Mouse (Mus musculus) midbrain, embryonic 16.5 days (tissue): ENCODE measurements around the gene Prtn3. TPM values are rescaled to one million over a fixed set of nuclear protein-coding genes. Genes with fewer than 3 reads are reported as not detected.

ENCODE experiments used
- ATAC-seq: fragments of 200-750 bp; cut with Nextera tagmentation; 2 replicates; pipeline ENCODE4 v1.8.0; 2017; ENCODE audit warnings: moderate TSS enrichment
- H3K27ac ChIP-seq: fragments of 300-500 bp; sonication (generic); 2 replicates; pipeline ENCODE4 v1.5.1; 2014; ENCODE audit warnings: mild to moderate bottlenecking, low read length, mixed read lengths
- H3K27me3 ChIP-seq: fragments of 300-500 bp; sonication (generic); 2 replicates; pipeline ENCODE4 v1.6.1; 2014; ENCODE audit warnings: low read depth, low read length, mixed read lengths; ENCODE audit not compliant: control insufficient read depth, insufficient read depth
- H3K36me3 ChIP-seq: fragments of 300-500 bp; sonication (generic); 2 replicates; pipeline ENCODE4 v1.6.1; 2014; ENCODE audit warnings: mild to moderate bottlenecking, low read length, moderate library complexity, mixed read lengths; ENCODE audit not compliant: control insufficient read depth, insufficient read depth
- H3K4me1 ChIP-seq: fragments of 300-500 bp; sonication (generic); 2 replicates; pipeline ENCODE4 v1.6.1; 2014; ENCODE audit warnings: mild to moderate bottlenecking, low read length, mixed read lengths; ENCODE audit not compliant: control insufficient read depth, insufficient read depth
- H3K4me2 ChIP-seq: fragments of 300-500 bp; sonication (generic); 2 replicates; pipeline ENCODE4 v1.6.1; 2014; ENCODE audit warnings: mild to moderate bottlenecking, low read length, mixed read lengths
- H3K4me3 ChIP-seq: fragments of 300-500 bp; sonication (generic); 2 replicates; pipeline ENCODE4 v1.5.1; 2014; ENCODE audit warnings: low read depth, mild to moderate bottlenecking, low read length, moderate library complexity, mixed read lengths
- H3K9ac ChIP-seq: fragments of 300-500 bp; sonication (generic); 2 replicates; pipeline ENCODE4 v1.6.1; 2014; ENCODE audit warnings: low read depth, low read length, mixed read lengths
- H3K9me3 ChIP-seq: fragments of 300-500 bp; sonication (generic); replicated peaks from 2 replicates; pipeline ENCODE4 v1.6.1; 2014; ENCODE audit warnings: mild to moderate bottlenecking, low read length, mixed read lengths; ENCODE audit not compliant: control insufficient read depth, poor library complexity, severe bottlenecking
- WGBS: fragments of 180-500 bp; shearing (Covaris S2); extraction: QIAGEN DNeasy Blood & Tissue Kit; methylation state at CpG from one replicate; pipeline ENCODE4 v1.1.7; 2014; 5-methylcytosine and 5-hydroxymethylcytosine counted together
- polyA plus RNA-seq: library from polyadenylated mRNA; unstranded; fragments of >200 nt; fragmentation: Nextera tagmentation; extraction: Ambion mirVana; gene quantifications from 2 replicates; pipeline ENCODE4 v1.2.1, GENCODE M21; 2015

The Prtn3 gene
- polyA plus RNA-seq, 1 experiment from 2014 or later: 12.7 TPM

DNA sequence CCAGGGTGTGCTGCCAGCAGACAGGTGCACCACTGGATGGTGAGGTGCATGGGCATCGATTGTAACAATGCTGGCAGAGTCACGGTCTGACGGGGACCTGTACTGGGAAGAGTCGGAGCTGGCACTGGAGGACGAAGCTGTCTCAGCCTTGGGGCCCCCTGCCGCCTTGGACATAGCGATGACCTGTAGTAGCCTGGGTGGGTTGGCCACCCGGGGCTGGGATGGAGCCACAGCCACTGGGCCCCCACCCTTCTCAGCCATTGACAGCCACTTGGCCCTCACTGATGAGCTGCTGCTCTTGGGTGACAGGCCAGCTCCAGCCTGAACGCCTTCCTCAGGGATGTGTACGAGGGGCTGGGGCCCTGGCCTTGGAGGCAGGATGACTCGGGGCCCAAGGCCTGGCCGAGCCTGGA lies 9.1 kb upstream of the Prtn3 start:
- H3K4me2 ChIP-seq: no peak overlapping the region
- no peak overlapping the region; the same call in 1 of the 2 replicates for H3K27ac ChIP-seq
- no peak overlapping the region for H3K4me3 ChIP-seq
- no peaks in the 10 kb centered on the region for H3K27me3 ChIP-seq
- peaks cover 48% of the 10 kb centered on the region for H3K36me3 ChIP-seq
- H3K4me1 ChIP-seq: peaks cover 14% of the 10 kb centered on the region
- ATAC-seq: peak; percentile 18; the same call in 1 of the 2 replicates
- no peak overlapping the region for H3K9ac ChIP-seq
- 65% methylated on average over 12 of the region's 12 CpGs for WGBS
- H3K9me3 ChIP-seq: no peaks in the 10 kb centered on the region

DNA sequence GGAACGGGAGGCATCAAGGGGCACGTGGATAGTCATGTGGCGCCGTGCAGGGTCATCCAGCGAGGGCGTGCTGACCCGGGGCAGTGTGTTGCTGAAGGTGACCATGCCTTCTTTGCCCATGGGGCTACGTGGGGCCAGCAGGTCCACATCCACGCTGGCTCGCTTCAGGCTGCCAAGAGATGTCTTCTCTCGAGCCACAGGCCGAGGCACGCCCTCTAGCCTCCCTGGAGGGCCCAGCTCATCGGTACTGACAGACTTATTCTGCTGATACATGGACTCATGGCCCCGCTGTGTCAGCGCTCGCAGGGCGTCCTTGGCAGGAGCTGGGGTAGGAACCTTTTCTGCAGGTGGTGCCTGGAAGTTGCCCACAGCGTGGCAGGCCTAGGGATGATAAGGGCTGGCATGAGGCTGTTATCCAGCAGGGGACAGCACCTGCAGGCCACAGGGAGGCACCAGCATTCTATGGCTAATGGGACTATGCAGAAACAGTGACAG lies 8.4 kb upstream of the Prtn3 start:
- peaks cover 43% of the 10 kb centered on the region for H3K36me3 ChIP-seq
- WGBS: 73% methylated on average over 19 of the region's 19 CpGs
- peaks cover 14% of the 10 kb centered on the region for H3K4me1 ChIP-seq
- H3K9me3 ChIP-seq: no peaks in the 10 kb centered on the region
- no peaks in the 10 kb centered on the region for H3K27me3 ChIP-seq
- H3K4me2 ChIP-seq: no peak overlapping the region
- 0 out of 2 replicates have a peak overlapping the region, but pooled peaks have one; percentile 3 for H3K27ac ChIP-seq
- peak; percentile 1; the same call in 1 of the 2 replicates for ATAC-seq
- no peak overlapping the region for H3K9ac ChIP-seq
- H3K4me3 ChIP-seq: no peak overlapping the region

DNA sequence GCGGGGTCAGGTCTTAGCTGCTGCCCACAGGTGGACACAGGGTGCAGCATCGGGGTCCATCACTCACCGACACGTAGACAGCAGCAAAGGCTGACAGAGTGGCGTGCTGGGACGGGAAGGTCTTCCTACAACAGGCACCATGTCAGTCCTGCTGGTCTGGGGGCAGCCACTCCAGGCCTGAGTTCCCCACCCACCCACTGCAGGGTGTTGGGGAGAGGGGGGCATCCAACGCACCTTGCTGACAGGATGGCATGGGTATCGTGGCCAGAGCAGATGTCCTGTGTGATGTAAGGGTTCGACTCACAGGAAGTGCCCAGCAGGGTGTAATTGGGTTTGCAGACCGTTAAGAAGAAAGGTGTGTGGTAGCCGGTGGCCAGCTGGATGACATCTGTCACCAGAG lies 7.7 kb upstream of the Prtn3 start:
- Histone ChIP-seq H3K4me1 (peaks cover 17% of the 10 kb centered on the region), H3K27ac (no peak overlapping the region), H3K9ac (no peak overlapping the region), H3K36me3 (peaks cover 41% of the 10 kb centered on the region), H3K4me3 (no peak overlapping the region), H3K9me3 (no peaks in the 10 kb centered on the region), H3K4me2 (no peak overlapping the region), H3K27me3 (no peaks in the 10 kb centered on the region)
- no peak for ATAC-seq
- WGBS: 82% methylated on average over 11 of the region's 11 CpGs

DNA sequence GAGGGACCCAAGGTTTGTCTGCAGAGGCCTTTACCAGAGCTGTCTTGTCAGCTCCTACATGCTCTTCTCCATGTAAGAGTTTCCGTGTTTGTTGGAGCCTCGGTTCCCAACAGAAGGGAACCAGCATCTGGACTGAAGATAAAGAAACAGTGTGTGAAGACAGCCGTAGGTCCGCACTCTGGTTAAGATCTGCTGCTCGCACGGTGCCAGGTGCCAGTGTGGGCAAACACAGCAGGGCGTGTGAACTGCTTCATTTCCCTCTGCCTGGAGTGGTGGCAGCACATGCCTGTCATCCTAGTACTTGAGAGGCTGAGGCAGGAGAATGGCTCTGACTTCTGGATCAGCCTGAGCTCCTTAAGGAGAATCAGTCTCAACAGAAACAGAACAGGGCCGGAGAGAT lies 2.4 kb upstream of the Prtn3 start:
- no peak for ATAC-seq
- H3K9me3 ChIP-seq: no peaks in the 10 kb centered on the region
- H3K4me2 ChIP-seq: peak overlapping the region; percentile 97
- peaks cover 39% of the 10 kb centered on the region for H3K4me1 ChIP-seq
- H3K9ac ChIP-seq: no peak overlapping the region
- WGBS: 92% methylated on average over 8 of the region's 8 CpGs
- H3K27ac ChIP-seq: no peak overlapping the region
- peak overlapping the region; percentile 50 for H3K4me3 ChIP-seq
- peaks cover 12% of the 10 kb centered on the region; the same call in 1 of the 2 replicates for H3K36me3 ChIP-seq
- H3K27me3 ChIP-seq: no peaks in the 10 kb centered on the region

DNA sequence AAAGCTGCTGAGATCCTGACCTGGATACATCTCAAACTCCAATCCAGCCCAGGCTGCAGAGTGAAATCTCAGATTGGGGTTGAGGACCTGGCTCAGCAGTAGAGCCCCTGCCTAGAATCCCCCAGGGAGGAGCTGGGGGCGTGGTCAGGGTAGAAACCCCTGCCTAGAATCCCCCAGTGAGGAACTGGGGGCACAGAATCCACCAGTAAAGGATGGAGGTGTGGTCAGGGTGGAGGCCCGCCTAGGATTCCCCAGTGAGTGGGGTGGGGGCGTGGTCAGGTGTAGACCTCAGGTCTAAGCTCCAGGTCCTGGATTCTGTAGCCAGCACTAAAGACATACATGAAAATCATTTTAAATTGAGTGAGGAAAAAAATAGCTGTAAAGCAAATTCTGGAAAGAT lies 1.4 kb upstream of the Prtn3 start:
- Histone ChIP-seq H3K27ac (peak overlapping the region; percentile 90), H3K36me3 (peaks cover 6% of the 10 kb centered on the region; the same call in 1 of the 2 replicates), H3K9me3 (no peaks in the 10 kb centered on the region), H3K27me3 (no peaks in the 10 kb centered on the region), H3K4me1 (peaks cover 36% of the 10 kb centered on the region), H3K4me2 (peak overlapping the region; percentile 97), H3K9ac (peak overlapping the region; percentile 75), H3K4me3 (peak overlapping the region; percentile 50)
- ATAC-seq: no peak
- WGBS: 34% methylated on average over 3 of the region's 3 CpGs

DNA sequence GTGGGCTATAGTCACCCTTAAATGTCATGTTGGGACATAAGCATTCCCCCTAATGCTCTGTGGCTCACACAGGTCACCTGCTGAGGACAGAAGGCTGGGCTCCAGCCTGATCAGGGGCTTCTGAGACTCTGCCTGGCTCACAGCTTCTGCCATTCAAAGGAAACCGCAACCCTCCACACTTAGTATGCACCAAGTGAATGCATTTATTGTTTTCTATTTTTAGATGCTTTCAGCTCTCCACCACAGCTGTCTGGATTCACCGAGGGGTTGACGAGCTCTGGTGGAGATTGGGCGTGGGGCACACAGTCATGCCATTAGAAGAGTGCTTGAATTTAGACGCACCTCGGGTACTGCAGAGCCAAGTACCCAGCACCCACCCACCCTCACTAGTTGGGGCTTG lies 963 bp upstream of the Prtn3 start:
- peak overlapping the region; percentile 50 for H3K4me3 ChIP-seq
- H3K9me3 ChIP-seq: no peaks in the 10 kb centered on the region
- peaks cover 36% of the 10 kb centered on the region for H3K4me1 ChIP-seq
- peaks cover 6% of the 10 kb centered on the region; the same call in 1 of the 2 replicates for H3K36me3 ChIP-seq
- 3% methylated on average over 6 of the region's 6 CpGs for WGBS
- no peaks in the 10 kb centered on the region for H3K27me3 ChIP-seq
- H3K4me2 ChIP-seq: peak overlapping the region; percentile 97
- H3K27ac ChIP-seq: peak overlapping the region; percentile 90
- peak; percentile 8; the same call in 1 of the 2 replicates for ATAC-seq
- H3K9ac ChIP-seq: peak overlapping the region; percentile 75

DNA sequence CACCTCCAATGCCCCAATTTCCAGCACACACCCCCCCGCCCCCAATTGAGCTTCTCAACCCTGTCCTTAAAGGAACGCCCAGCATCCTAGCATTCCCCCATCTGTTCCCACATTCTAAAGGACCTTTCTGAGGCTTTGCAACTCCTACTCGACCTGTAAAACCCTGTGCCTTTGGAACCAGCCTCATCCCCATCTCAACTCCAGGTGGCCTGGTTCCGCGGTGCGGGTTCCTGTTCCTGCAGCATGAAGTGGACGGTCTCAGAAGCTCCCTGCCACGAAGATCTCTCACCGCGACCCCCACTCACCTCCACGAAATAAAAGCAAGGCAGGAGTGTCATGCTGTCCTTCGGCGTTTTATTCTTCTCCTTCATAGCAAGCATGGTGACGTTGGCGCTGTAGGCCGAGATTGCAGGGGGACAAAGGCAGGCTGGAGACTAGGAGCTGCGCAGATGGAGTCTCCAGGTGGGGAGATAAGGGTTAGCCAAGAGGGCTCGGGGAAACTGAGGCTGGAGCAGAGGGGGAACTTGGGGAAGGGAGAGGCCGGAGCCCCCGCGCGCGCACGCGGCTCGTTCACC lies 474 bp upstream of the Prtn3 start:
- no peaks in the 10 kb centered on the region for H3K9me3 ChIP-seq
- ATAC-seq: peak; percentile 53
- H3K4me1 ChIP-seq: peaks cover 36% of the 10 kb centered on the region
- H3K27me3 ChIP-seq: no peaks in the 10 kb centered on the region
- peaks cover 6% of the 10 kb centered on the region; the same call in 1 of the 2 replicates for H3K36me3 ChIP-seq
- peak overlapping the region; percentile 97 for H3K4me2 ChIP-seq
- 0% methylated on average over 20 of the region's 26 CpGs for WGBS
- peak overlapping the region; percentile 50 for H3K4me3 ChIP-seq
- H3K27ac ChIP-seq: peak overlapping the region; percentile 90
- H3K9ac ChIP-seq: peak overlapping the region; percentile 75

DNA sequence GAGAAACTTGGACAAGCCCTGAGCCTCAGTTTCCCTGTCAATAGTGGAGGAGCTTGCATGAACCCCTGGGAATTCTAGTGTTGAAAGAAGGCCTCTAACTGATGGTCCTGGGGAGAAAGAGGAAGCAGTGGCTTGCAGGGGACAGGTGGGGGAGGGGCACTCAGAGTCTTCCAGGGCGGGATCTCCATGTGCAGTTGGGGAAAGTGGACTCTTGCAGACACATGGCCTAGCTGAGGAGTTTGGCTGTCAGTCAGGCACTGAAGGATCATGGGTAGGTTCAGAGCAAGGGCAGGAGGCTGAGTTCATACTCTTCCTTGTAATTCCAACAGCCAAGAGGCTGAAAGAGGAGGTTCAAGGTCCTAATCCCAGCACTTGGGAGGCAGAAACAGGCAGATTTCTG lies 2.9 kb downstream of the Prtn3 start:
- 60% methylated on average over 1 of the region's 1 CpGs for WGBS
- no peak for ATAC-seq

DNA sequence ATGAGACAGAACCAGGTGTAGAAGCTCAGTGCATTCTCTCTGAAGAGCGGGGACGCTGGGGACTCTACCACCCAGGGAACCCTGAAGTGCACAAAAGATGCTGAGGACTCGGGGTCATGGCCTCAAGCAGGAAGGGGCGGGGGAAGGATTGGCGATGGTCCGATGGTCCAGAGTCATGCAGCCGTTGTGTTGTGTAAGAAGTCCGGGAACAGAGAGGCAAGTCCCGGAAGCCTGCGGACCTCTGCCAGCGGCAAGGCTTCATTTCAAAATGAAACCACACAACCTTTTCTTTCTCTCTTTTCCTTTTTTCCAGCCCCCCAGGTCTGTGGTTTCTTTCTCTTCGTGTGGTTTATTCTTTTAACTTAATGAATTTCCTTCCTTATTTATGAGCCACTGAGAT lies 3.5 kb downstream of the Prtn3 start:
- WGBS: 37% methylated on average over 12 of the region's 12 CpGs

More for the DNA sequence above, 2.9 kb downstream of the Prtn3 start:
- Histone ChIP-seq H3K4me1 (peaks cover 17% of the 10 kb centered on the region), H3K36me3 (no peaks in the 10 kb centered on the region), H3K27ac (no peak overlapping the region), H3K27me3 (peaks cover 2% of the 10 kb centered on the region; the same call in 1 of the 2 replicates), H3K9me3 (no peaks in the 10 kb centered on the region), H3K4me2 (no peak overlapping the region), H3K4me3 (no peak overlapping the region), H3K9ac (no peak overlapping the region)

More for the DNA sequence above, 3.5 kb downstream of the Prtn3 start:
- Histone ChIP-seq H3K9ac (no peak overlapping the region), H3K4me3 (no peak overlapping the region), H3K27me3 (peaks cover 2% of the 10 kb centered on the region; the same call in 1 of the 2 replicates), H3K4me1 (peaks cover 11% of the 10 kb centered on the region), H3K36me3 (no peaks in the 10 kb centered on the region), H3K27ac (no peak overlapping the region), H3K9me3 (no peaks in the 10 kb centered on the region), H3K4me2 (no peak overlapping the region)
- ATAC-seq: no peak
